Mouse (Mus musculus) stomach, postnatal 0 days (tissue): Measurements from ENCODE around the gene 5330417C22Rik. TPM values are rescaled to one million over a fixed set of nuclear protein-coding genes. Genes with fewer than 3 reads are reported as not detected.

Source experiments
- ATAC-seq: fragments of 200-750 bp; cut with Nextera tagmentation; 2 replicates; pipeline ENCODE4 v1.8.0; 2017; ENCODE audit not compliant: low FRiP score, low TSS enrichment
- DNase-seq: peaks from one replicate; pipeline ENCODE4 v3.0.0-alpha.2; 2016; ENCODE audit warnings: low spot score
- H3K27ac ChIP-seq: fragments of 300-500 bp; sonication (generic); replicated peaks from 2 replicates; pipeline ENCODE4 v1.5.1; 2014; ENCODE audit warnings: mild to moderate bottlenecking, control low read depth
- H3K27me3 ChIP-seq: fragments of 300-500 bp; sonication (generic); 2 replicates; pipeline ENCODE4 v1.6.1; 2014; ENCODE audit warnings: low read length; ENCODE audit not compliant: control insufficient read depth, insufficient read depth
- H3K36me3 ChIP-seq: fragments of 300-500 bp; sonication (generic); 2 replicates; pipeline ENCODE4 v1.6.1; 2014; ENCODE audit warnings: low read length, mixed read lengths; ENCODE audit not compliant: control insufficient read depth, insufficient read depth
- H3K4me1 ChIP-seq: fragments of 300-500 bp; sonication (generic); replicated peaks from 2 replicates; pipeline ENCODE4 v1.6.1; 2014; ENCODE audit warnings: antibody characterized with exemption; ENCODE audit not compliant: control insufficient read depth, insufficient read depth
- H3K4me2 ChIP-seq: fragments of 300-500 bp; sonication (generic); replicated peaks from 2 replicates; pipeline ENCODE4 v1.6.1; 2014; ENCODE audit warnings: low read depth, mild to moderate bottlenecking, control low read depth, moderate library complexity
- H3K4me3 ChIP-seq: fragments of 300-500 bp; sonication (generic); 2 replicates; pipeline ENCODE4 v1.5.1; 2014; ENCODE audit warnings: low read depth, low read length, control low read depth
- H3K9ac ChIP-seq: fragments of 300-500 bp; sonication (generic); 2 replicates; pipeline ENCODE4 v1.6.1; 2014; ENCODE audit warnings: mild to moderate bottlenecking, low read length, control low read depth, mixed read lengths
- H3K9me3 ChIP-seq: fragments of 300-500 bp; sonication (generic); 2 replicates; pipeline ENCODE4 v1.6.1; 2016; ENCODE audit warnings: low read length; ENCODE audit not compliant: control insufficient read depth
- CTCF ChIP-seq: IDR thresholded peaks from 2 replicates; pipeline ENCODE4 v1.5.1; 2016; ENCODE audit warnings: antibody characterized with exemption, low read depth, mild to moderate bottlenecking, moderate library complexity
- EP300 ChIP-seq: optimal IDR thresholded peaks from 2 replicates; pipeline ENCODE3; 2016; ENCODE audit warnings: antibody characterized with exemption
- WGBS: fragments of 180-500 bp; shearing (Covaris S2); extraction: QIAGEN DNeasy Blood & Tissue Kit; methylation state at CpG from one replicate; pipeline ENCODE4 v1.1.7; 2014; 5-methylcytosine and 5-hydroxymethylcytosine counted together
- polyA plus RNA-seq: library from polyadenylated mRNA; unstranded; fragments of >200 nt; fragmentation: Nextera tagmentation; extraction: Ambion mirVana; gene quantifications from 2 replicates; pipeline ENCODE4 v1.2.1, GENCODE M21; 2015

The 5330417C22Rik gene
- polyA plus RNA-seq: 30.8 and 32.0 TPM in 2 replicates

GRCm38 (mm10) chr3:108536517-108537260 is at the start of gene 5330417C22Rik:
5330417C22Rik (minus strand) TSS chr3:108536536.
- Histone ChIP-seq H3K9ac (peak within 1 kb of the TSS; percentile 31; the same call in 1 of the 2 replicates), H3K9me3 (no peaks in the 10 kb centered on the region), H3K4me2 (peak within 1 kb of the TSS; percentile 51), H3K4me3 (peak within 1 kb of the TSS; percentile 35), H3K27me3 (no peaks in the 10 kb centered on the region; the same call in 1 of the 2 replicates), H3K4me1 (no peaks in the 10 kb centered on the region), H3K27ac (no peak within 1 kb of the TSS), H3K36me3 (no peaks in the 10 kb centered on the region)
- under 1% methylated on average over 31 of the region's 35 CpGs for WGBS
- ATAC-seq: peak; percentile 75
- peak; percentile 77 for DNase-seq
- no peak for TF ChIP-seq CTCF
- no peak for TF ChIP-seq EP300

GRCm38 (mm10) chr3:108584580-108584979 is 48.2 kb upstream of the 5330417C22Rik start:
- Histone ChIP-seq H3K9ac (no peak overlapping the region), H3K4me2 (no peak overlapping the region), H3K27ac (no peak overlapping the region), H3K9me3 (no peaks in the 10 kb centered on the region), H3K27me3 (no peaks in the 10 kb centered on the region), H3K4me3 (no peak overlapping the region), H3K36me3 (no peaks in the 10 kb centered on the region), H3K4me1 (no peaks in the 10 kb centered on the region)
- DNase-seq (no peak), ATAC-seq (no peak)
- WGBS: 61% methylated on average over 4 of the region's 4 CpGs
- no peak for TF ChIP-seq EP300
- TF ChIP-seq CTCF: no peak

- no peak overlapping the region for H3K9ac ChIP-seq
- TF ChIP-seq EP300 (no peak), CTCF (no peak)
- 0 out of 2 replicates have a peak, but pooled peaks cover 2% of the 10 kb centered on the region for H3K4me1 ChIP-seq
- DNase-seq: no peak
- H3K36me3 ChIP-seq: no peaks in the 10 kb centered on the region
- ATAC-seq: no peak
- no peak overlapping the region for H3K27ac ChIP-seq
- no peaks in the 10 kb centered on the region for H3K27me3 ChIP-seq
- no peak overlapping the region for H3K4me3 ChIP-seq
- no peak overlapping the region for H3K4me2 ChIP-seq
- WGBS: 89% methylated on average over 5 of the region's 5 CpGs
- no peaks in the 10 kb centered on the region for H3K9me3 ChIP-seq
Observed at GRCm38 (mm10) chr3:108574018-108574417, 37.7 kb upstream of the 5330417C22Rik start.

- Histone ChIP-seq H3K9ac (peak overlapping the region; percentile 81), H3K27ac (no peak overlapping the region)
- ATAC-seq: no peak
Observed at GRCm38 (mm10) chr3:108572309-108573010, 36.1 kb upstream of the 5330417C22Rik start.

GRCm38 (mm10) chr3:108571443-108572294 is 35.3 kb upstream of the 5330417C22Rik start, which contains the start of gene Taf13:
Taf13 (plus strand) TSS chr3:108571698.
- Histone ChIP-seq H3K4me2 (peak within 1 kb of the TSS; percentile 70), H3K4me1 (0 out of 2 replicates have a peak, but pooled peaks cover 2% of the 10 kb centered on the region), H3K27ac (peak within 1 kb of the TSS; percentile 71), H3K4me3 (peak within 1 kb of the TSS; percentile 73), H3K36me3 (no peaks in the 10 kb centered on the region), H3K27me3 (no peaks in the 10 kb centered on the region), H3K9ac (peak within 1 kb of the TSS; percentile 81), H3K9me3 (no peaks in the 10 kb centered on the region)
- peak; percentile 99 for ATAC-seq
- 1% methylated on average over 42 of the region's 42 CpGs for WGBS
- TF ChIP-seq EP300: peak; percentile 50
- no peak for TF ChIP-seq CTCF
- peak; percentile 96 for DNase-seq

More at GRCm38 (mm10) chr3:108572309-108573010, 36.1 kb upstream of the 5330417C22Rik start:
- Histone ChIP-seq H3K4me3 (peak overlapping the region; percentile 73), H3K36me3 (no peaks in the 10 kb centered on the region), H3K9me3 (no peaks in the 10 kb centered on the region), H3K4me2 (peak overlapping the region; percentile 70), H3K27me3 (no peaks in the 10 kb centered on the region), H3K4me1 (0 out of 2 replicates have a peak, but pooled peaks cover 2% of the 10 kb centered on the region)
- no peak for TF ChIP-seq CTCF
- TF ChIP-seq EP300: no peak
- DNase-seq: no peak
- 43% methylated on average over 18 of the region's 18 CpGs for WGBS
